Mouse (Mus musculus) neutrophil, adult 59 days (primary cell): ENCODE data around the gene Rad52. TPM values are rescaled to one million over a fixed set of nuclear protein-coding genes. Genes with fewer than 3 reads are reported as not detected.

Experiments
- total RNA-seq, 2 experiments: library from RNA; stranded (reverse); gene quantifications; 1 replicate in 1 of 2; 2 replicates in 1 of 2; pipeline ENCODE4 v1.2.4; 2023

The Rad52 gene
- total RNA-seq, result 10 to 100 TPM; 21.4 to 21.5 TPM

GRCm38 (mm10) chr6:119902204-119903080, at the start of gene Rad52:
Gene Rad52 (plus strand): TSS chr6:119902698.

Other genes starting within 250 kb of the Rad52 start
- gene Erc1, start 54.5 kb upstream of the Rad52 start, total RNA-seq, result 1 to 10 TPM; 7.6 TPM
- 100 to 1,000 TPM; 224 to 249 TPM for gene Wnk1, start 136.0 kb downstream of the Rad52 start, total RNA-seq
- gene Ninj2, start 190.7 kb downstream of the Rad52 start, total RNA-seq, result not detected